Mouse (Mus musculus) liver, adult 2 months (tissue): ENCODE results near the gene Coa6.

Experiments used
- CTCF ChIP-seq: fragments of 200-500 bp; IDR thresholded peaks from 2 replicates; pipeline ENCODE4 v1.5.1; 2011; ENCODE audit warnings: low read depth, low read length, control low read depth
- POLR2A ChIP-seq: fragments of 200-500 bp; IDR thresholded peaks from 2 replicates; pipeline ENCODE4 v1.6.1; 2011; ENCODE audit warnings: low read length, control low read depth; ENCODE audit not compliant: insufficient read depth; ENCODE audit errors: extremely low read depth

- TF ChIP-seq POLR2A, result no peak
- no peak for TF ChIP-seq CTCF
Observed at GRCm38 (mm10) chr8:126387566-126387965, 34.7 kb upstream of the Coa6 start.
